Mouse (Mus musculus): ENCODE measurements at regions not wholly inside any gene's neighbourhood (a gene's known extent, or its start where the extent isn't known, plus 50 kb on each side); places are given as distances from the start of the nearest gene placed in this dataset.

GRCm38 (mm10) chr15:96784578-96784977, 85.0 kb upstream of the Slc38a2 start:
- no peaks in the 10 kb centered on the region for H3K36me3 ChIP-seq (ENCODE audit: control insufficient read depth, insufficient read depth, low read length, poor library complexity, severe bottlenecking)
- no peak overlapping the region for H3K27ac ChIP-seq (ENCODE audit: insufficient read depth, low read depth, low read length, poor library complexity, severe bottlenecking)
- DNase-seq (ENCODE audit: low read depth, low spot score): no peak
- no peaks in the 10 kb centered on the region for H3K9me3 ChIP-seq (ENCODE audit: control insufficient read depth, insufficient read depth, low read depth, low read length)
- H3K4me1 ChIP-seq (ENCODE audit: control insufficient read depth in 2 of 2, insufficient read depth in 2 of 2, low read length in 2 of 2, poor library complexity in 1 of 2): no peaks in the 10 kb centered on the region
- no peak overlapping the region for H3K9ac ChIP-seq (ENCODE audit: insufficient read depth, low read depth, low read length, poor library complexity, severe bottlenecking)
- TF ChIP-seq HCFC1 (IDR thresholded peaks at IDR 0.05; ENCODE audit: borderline replicate concordance, insufficient read depth, low read length) (no peak), MAFK (IDR thresholded peaks at IDR 0.05; ENCODE audit: insufficient read depth, low read depth, low read length) (no peak), CHD2 (IDR thresholded peaks at IDR 0.05; ENCODE audit: low read depth, low read length) (no peak), ZC3H11A (IDR thresholded peaks at IDR 0.05; ENCODE audit: borderline replicate concordance, low read depth, low read length) (no peak), ZNF384 (IDR thresholded peaks at IDR 0.05; ENCODE audit: low read depth, low read length) (no peak)
- in situ Hi-C loops (cut with MboI; ENCODE audit: low sequenced_read_pairs in 2 of 2, unreplicated experiment in 2 of 2): no loop called here
- no peak overlapping the region for H3K4me3 ChIP-seq (ENCODE audit: insufficient read depth in 1 of 2, low read depth in 1 of 2, low read length in 2 of 2, poor library complexity in 1 of 2, severe bottlenecking in 1 of 2)

GRCm38 (mm10) chr15:96781560-96781959, 82.0 kb upstream of the Slc38a2 start:
- in situ Hi-C loops (cut with MboI; ENCODE audit: low sequenced_read_pairs in 2 of 2, unreplicated experiment in 2 of 2): no loop called here
- no peaks in the 10 kb centered on the region for H3K4me1 ChIP-seq (ENCODE audit: control insufficient read depth in 2 of 2, insufficient read depth in 2 of 2, low read length in 2 of 2, poor library complexity in 1 of 2)
- no peaks in the 10 kb centered on the region for H3K36me3 ChIP-seq (ENCODE audit: control insufficient read depth, insufficient read depth, low read length, poor library complexity, severe bottlenecking)
- no peak overlapping the region for H3K9ac ChIP-seq (ENCODE audit: insufficient read depth, low read depth, low read length, poor library complexity, severe bottlenecking)
- H3K9me3 ChIP-seq (ENCODE audit: control insufficient read depth, insufficient read depth, low read depth, low read length): no peaks in the 10 kb centered on the region
- no peak overlapping the region for H3K4me3 ChIP-seq (ENCODE audit: insufficient read depth in 1 of 2, low read depth in 1 of 2, low read length in 2 of 2, poor library complexity in 1 of 2, severe bottlenecking in 1 of 2)
- no peak for DNase-seq (ENCODE audit: low read depth, low spot score)
- H3K27ac ChIP-seq (ENCODE audit: insufficient read depth, low read depth, low read length, poor library complexity, severe bottlenecking): no peak overlapping the region
- TF ChIP-seq ZNF384 (IDR thresholded peaks at IDR 0.05; ENCODE audit: low read depth, low read length) (no peak), MAFK (IDR thresholded peaks at IDR 0.05; ENCODE audit: insufficient read depth, low read depth, low read length) (no peak), HCFC1 (IDR thresholded peaks at IDR 0.05; ENCODE audit: borderline replicate concordance, insufficient read depth, low read length) (no peak), CHD2 (IDR thresholded peaks at IDR 0.05; ENCODE audit: low read depth, low read length) (no peak), ZC3H11A (IDR thresholded peaks at IDR 0.05; ENCODE audit: borderline replicate concordance, low read depth, low read length) (no peak)

- H3K36me3 ChIP-seq (ENCODE audit: control insufficient read depth, insufficient read depth, low read length, poor library complexity, severe bottlenecking): no peaks in the 10 kb centered on the region
- H3K9ac ChIP-seq (ENCODE audit: insufficient read depth, low read depth, low read length, poor library complexity, severe bottlenecking): no peak overlapping the region
- no peak overlapping the region for H3K27ac ChIP-seq (ENCODE audit: insufficient read depth, low read depth, low read length, poor library complexity, severe bottlenecking)
- TF ChIP-seq ZNF384 (IDR thresholded peaks at IDR 0.05; ENCODE audit: low read depth, low read length) (no peak), CHD2 (IDR thresholded peaks at IDR 0.05; ENCODE audit: low read depth, low read length) (no peak), MAFK (IDR thresholded peaks at IDR 0.05; ENCODE audit: insufficient read depth, low read depth, low read length) (no peak), HCFC1 (IDR thresholded peaks at IDR 0.05; ENCODE audit: borderline replicate concordance, insufficient read depth, low read length) (no peak), ZC3H11A (IDR thresholded peaks at IDR 0.05; ENCODE audit: borderline replicate concordance, low read depth, low read length) (no peak)
- no peak for DNase-seq (ENCODE audit: low read depth, low spot score)
- no peak overlapping the region for H3K4me3 ChIP-seq (ENCODE audit: insufficient read depth in 1 of 2, low read depth in 1 of 2, low read length in 2 of 2, poor library complexity in 1 of 2, severe bottlenecking in 1 of 2)
- H3K4me1 ChIP-seq (ENCODE audit: control insufficient read depth in 2 of 2, insufficient read depth in 2 of 2, low read length in 2 of 2, poor library complexity in 1 of 2): no peaks in the 10 kb centered on the region
- H3K9me3 ChIP-seq (ENCODE audit: control insufficient read depth, insufficient read depth, low read depth, low read length): no peaks in the 10 kb centered on the region
- in situ Hi-C loops (cut with MboI; ENCODE audit: low sequenced_read_pairs in 2 of 2, unreplicated experiment in 2 of 2): no loop called here
Measured at GRCm38 (mm10) chr15:96780606-96781005, 81.1 kb upstream of the Slc38a2 start.

- no peak for TF ChIP-seq ZNF384 (IDR thresholded peaks at IDR 0.05; ENCODE audit: low read depth, low read length)
- no peak for TF ChIP-seq CHD2 (IDR thresholded peaks at IDR 0.05; ENCODE audit: low read depth, low read length)
- no peak for TF ChIP-seq ZC3H11A (IDR thresholded peaks at IDR 0.05; ENCODE audit: borderline replicate concordance, low read depth, low read length)
- no peak for TF ChIP-seq HCFC1 (IDR thresholded peaks at IDR 0.05; ENCODE audit: borderline replicate concordance, insufficient read depth, low read length)
- TF ChIP-seq MAFK (IDR thresholded peaks at IDR 0.05; ENCODE audit: insufficient read depth, low read depth, low read length): no peak
- DNase-seq (ENCODE audit: low read depth, low spot score): no peak
- Histone ChIP-seq H3K4me1 (ENCODE audit: control insufficient read depth in 2 of 2, insufficient read depth in 2 of 2, low read length in 2 of 2, poor library complexity in 1 of 2) (no peaks in the 10 kb centered on the region), H3K36me3 (ENCODE audit: control insufficient read depth, insufficient read depth, low read length, poor library complexity, severe bottlenecking) (no peaks in the 10 kb centered on the region), H3K9me3 (ENCODE audit: control insufficient read depth, insufficient read depth, low read depth, low read length) (no peaks in the 10 kb centered on the region), H3K27ac (ENCODE audit: insufficient read depth, low read depth, low read length, poor library complexity, severe bottlenecking) (no peak overlapping the region), H3K9ac (ENCODE audit: insufficient read depth, low read depth, low read length, poor library complexity, severe bottlenecking) (no peak overlapping the region), H3K4me3 (ENCODE audit: insufficient read depth in 1 of 2, low read depth in 1 of 2, low read length in 2 of 2, poor library complexity in 1 of 2, severe bottlenecking in 1 of 2) (no peak overlapping the region)
- in situ Hi-C loops (cut with MboI; ENCODE audit: low sequenced_read_pairs in 2 of 2, unreplicated experiment in 2 of 2): no loop called here
Measured at GRCm38 (mm10) chr15:96779358-96779757, 79.8 kb upstream of the Slc38a2 start.
